Mouse (Mus musculus): Measurements from ENCODE around the gene Rpl9-ps1.

Rpl9-ps1 gene

DNA sequence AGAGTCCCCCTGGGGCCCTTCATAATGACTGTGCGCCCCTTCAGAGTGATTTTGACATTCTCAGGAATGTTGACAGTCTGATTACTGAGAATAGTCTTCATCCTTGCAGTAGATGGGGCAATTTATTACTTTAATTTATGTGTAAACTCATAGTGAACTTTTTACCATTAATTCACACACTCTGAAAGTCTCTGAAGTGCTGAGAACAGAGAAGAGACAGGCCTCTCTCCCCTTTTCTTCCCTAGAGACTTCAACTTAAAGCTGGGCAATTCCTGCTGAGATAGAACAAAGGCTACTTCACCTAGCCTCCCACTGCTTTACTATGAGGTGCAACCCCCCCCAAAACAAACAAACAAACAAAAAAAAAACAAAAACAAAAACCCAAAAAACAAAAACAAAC is at the start of gene Rpl9-ps1:
TSS of gene Rpl9-ps1 (minus strand) at position 101 of the 400 bp plus-strand sequence.
- DNase-seq = no peak

DNA sequence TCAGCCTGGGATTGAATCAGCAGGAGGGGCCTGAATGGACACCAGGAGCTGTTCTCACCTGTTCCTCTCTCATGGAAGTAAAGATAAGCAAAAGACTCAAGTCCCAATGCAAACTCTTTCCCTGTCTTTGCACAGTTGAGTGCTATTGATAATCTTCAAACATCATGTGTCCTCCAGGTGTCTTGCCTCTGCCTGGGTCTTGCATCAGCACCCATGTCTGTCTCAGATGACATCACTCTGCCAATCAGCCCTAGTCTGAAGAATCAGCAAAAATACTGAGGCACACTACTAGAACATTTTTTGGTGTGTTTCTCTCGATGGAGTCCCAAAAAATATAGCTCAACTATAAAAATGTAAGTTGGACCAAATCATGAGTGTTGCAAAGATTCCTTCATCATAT is 46.6 kb upstream of the Rpl9-ps1 start:
- DNase-seq = no peak

DNA sequence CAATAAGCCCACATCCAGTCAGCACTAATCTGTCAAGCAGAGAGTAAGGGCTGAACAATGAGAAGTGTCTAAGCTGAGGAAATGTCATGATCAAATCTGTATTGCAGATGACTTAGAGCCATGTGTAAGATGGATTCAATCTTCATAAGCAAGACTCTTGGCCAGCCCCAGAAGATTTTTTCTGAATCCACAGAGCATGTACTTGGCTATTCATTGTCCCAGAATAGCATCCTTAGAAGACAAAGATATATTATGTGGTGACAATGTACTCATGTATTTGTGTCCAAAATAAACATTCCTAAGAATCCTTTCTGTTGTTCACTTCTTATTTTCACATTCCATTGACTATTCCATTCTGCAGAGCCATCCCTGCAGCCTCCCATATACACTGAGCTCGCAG is 44.5 kb upstream of the Rpl9-ps1 start:
- DNase-seq = no peak

DNA sequence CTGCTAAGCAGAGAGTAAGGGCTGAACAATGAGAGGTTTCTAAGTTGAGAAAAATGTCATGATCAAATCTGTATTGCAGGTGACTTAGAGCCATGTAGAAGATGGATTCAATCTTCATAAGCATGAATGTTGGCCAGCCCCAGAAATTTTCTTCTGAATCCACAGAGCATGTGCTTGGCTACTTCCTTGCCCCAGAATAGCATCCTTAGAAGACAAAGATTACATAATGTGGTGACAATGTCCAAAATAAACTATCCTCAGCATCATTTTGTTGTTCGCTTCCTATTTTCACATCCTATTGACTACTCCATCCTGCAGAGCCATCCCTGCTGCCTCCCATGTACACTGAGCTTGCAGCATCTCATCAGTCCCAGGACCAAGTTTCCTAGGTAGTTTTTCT is 30.2 kb upstream of the Rpl9-ps1 start:
- no peak for DNase-seq

DNA sequence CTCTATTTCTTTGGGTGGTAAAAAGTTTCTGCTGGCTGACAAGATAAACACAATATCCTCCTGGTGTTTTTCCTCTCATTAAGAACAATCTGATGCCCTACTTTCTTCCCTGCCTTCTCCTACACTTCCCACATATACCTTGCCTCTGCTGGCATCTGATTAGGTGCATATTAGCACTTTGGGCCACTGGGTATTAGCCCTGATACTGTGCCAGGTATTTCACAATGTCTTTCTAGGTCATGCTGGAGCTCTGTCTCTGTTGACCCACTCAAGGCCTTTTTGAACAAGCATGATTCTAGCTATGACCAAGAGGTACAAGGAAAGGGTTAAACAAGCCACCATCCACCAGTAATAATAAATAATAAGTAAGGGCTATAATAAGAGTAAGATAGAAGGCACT is 26.3 kb upstream of the Rpl9-ps1 start:
- DNase-seq = peak; percentile 54

DNA sequence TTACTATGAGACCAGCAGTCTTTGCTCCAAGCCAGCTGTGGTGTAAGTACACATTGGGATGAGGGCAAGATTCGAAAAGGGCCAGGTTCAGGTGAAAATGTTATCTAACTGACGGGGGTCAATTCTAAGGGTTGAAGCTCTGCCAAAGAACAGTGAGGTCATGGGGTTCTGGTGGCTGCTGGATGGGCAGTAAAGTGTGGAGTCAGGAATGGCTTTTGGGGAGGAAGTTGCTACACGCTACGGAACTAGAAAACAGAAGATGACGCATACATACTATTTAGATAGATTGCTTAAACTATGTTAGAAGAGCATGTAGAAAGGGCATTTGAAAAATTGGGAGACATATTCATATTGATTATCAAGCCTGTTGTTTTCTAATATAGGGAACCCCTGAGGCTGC is 18.1 kb upstream of the Rpl9-ps1 start:
- DNase-seq = peak; percentile 28

DNA sequence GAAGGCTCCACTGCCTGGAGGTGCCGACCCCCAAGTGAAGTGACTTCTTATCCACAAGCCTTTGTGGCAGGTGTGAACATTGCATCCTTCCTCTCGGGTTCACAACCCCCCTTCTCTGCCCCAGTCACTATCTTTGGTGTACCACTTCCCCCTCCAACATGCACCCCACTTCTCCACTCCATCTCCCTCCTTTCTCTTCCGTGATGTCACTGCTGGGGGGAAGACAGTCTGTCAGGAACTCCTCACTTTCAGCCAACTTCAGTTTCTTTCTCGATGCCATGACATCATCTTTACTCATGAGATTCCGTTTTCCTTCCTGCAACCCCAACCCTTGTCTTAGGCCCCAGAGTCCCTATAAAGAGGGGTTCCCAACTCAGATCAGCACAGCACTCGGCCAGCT is 16.8 kb upstream of the Rpl9-ps1 start, which contains the start of gene Ccl4:
TSS of gene Ccl4 (plus strand) at position 381 of the 400 bp plus-strand sequence.
- no peak for DNase-seq

DNA sequence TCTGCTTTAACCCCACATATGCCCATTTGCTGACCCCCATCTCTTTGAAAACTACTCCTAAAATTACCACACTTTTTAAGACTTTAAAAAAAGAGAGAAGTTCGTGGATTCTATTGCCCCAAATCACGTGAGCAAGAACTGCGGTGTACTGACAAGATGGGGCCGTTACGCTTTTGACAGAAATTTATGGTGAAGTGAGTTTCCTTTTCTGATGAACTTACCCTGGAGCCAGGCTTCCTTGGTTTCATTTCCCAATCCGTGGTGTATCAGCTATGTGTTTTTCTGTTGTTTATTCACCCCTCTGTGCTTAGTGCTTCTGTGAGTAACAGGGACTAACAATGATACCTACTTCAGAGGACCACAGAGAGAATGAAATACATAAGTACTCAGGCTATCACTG is 13.4 kb upstream of the Rpl9-ps1 start:
- peak; percentile 13 for DNase-seq

DNA sequence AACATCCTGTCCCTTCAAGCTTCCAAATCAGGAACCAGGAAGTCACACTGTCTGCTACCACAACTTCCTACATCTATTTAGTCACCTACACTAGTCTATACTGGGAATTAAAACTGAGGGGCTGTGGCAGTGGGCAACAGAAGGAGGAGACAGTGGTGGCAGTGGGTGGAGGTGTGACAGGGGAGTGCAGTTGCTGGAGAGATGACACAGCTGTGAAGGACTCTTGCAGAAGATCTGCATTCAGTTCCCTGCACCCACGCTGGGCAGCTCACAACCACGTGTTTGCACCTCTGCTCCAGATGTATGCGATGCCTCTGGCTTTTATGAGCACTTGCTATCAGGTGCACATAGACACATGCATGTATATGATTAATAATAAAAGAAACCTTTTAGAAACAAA is 12.1 kb upstream of the Rpl9-ps1 start:
- DNase-seq = no peak

DNA sequence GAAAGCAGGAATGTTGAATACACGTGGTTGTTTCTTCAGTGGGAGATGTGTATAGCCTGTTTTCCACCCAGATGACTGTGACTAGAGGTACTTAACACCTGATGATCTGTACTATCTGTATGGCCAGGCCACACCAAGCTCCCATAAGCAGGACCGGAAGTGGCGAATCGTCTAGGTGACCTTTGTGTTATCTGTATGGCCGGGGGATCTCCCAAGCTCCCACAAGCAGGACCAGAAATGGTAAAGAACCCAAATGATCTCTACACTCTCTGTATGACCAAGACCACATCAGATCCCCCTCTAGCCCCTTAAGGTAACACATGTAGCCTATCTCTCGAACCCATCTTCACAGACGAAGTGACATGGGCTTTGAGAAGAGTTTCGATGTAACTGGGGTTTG is 9.2 kb upstream of the Rpl9-ps1 start:
- DNase-seq = no peak

DNA sequence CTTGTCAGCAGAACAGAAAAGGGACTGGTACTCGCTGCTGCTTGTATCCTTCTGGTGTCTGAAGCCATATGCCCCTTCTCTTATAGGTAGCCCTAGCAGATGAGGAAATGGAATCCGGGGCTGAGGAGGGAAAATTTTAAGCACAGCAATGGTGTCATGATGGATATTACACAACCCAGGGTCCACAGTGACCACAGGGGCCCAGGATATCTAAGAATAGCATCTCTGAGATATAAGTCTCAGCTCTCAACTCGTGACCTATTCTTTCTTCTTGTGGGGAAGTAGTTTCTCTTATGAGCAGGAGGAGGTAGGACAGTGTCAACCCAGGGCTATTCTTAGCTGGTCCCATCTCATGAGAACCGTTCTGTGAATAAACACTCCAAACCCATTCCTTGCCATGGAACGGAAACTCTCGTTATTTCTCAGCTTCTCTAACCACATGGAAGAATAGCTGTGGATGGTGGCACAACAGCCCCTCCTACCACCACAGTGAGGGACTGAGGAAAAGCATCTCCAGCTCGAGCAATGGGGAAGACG is 4.0 kb upstream of the Rpl9-ps1 start, which contains the start of gene Ccl3:
TSS of gene Ccl3 (minus strand) at position 51 of the 537 bp plus-strand sequence.
- DNase-seq = no peak

DNA sequence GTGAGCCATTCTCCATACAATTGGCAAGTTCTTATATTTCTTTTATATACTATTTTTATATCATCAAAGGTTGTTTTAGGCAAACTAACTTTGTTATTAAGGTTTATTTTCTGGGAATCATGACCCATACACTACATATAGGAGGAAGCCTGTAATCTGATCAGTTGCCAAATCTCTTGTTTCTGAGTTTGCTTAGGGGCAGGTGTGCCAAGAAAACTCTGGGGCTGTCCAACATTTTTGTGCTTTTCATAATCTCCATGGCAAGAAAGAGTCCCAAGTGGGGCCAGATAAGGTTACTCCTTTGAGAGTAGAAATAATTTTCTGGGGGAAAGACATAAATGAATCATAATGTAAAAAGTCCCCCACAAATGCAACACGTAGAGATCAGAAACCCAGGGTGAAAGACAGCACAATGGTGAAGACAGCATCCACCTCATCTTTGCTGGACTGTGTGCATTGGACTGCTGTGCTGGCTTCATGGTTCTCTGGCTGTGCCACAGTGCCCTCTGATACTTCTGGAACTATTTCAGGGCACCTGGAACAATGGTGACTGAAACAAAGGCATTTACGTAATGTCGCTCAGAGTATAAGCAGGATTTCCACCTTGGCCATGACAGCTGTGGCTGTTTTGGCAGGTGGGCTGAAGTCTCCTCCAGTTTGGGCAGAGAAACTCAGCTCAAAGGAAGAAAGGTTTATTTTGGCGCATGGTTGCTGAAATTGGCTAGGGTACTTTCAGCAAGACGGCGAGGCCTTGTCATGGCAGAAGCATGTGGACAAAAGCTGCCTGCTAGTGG is 1.1 kb upstream of the Rpl9-ps1 start:
- no peak for DNase-seq

DNA sequence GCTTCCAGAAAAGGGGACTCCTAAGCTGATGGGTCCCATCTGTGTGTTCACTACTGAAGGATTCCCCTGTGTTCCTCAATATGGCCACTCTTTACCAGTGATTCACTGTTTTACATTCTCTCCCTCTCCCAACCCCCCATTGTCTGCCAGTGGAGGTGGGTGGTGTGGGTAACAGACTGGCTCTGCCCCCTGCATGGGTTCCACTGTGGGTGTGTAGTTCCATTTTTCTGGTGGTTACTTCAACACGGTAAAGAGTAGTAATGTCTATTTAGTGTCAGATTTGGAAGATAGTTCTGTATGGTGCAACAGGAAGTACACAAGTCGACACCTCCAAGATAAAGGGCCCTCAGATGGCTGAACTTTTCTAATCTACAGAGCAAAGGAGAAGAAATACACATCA is 4.2 kb downstream of the Rpl9-ps1 start:
- no peak for DNase-seq

DNA sequence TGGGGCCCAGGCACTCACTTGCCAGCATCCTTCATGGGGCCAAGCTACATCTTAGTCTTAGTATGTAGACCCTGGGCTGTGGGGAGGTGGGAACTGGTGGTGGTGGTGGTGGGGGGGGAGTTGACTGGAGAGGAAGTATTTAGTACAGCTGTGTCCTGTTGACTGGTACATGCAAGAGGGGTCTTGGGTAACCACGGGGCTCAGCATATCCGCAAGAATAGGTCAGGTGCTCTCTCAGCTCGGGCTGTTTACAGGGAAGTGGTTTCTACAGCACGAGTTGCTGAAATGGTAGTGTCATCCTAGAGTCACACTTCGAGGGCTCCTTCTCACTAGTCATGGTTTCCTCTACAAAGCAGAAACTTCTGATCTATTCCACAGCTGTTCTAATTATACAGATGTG is 5.3 kb downstream of the Rpl9-ps1 start:
- peak; percentile 69 for DNase-seq

DNA sequence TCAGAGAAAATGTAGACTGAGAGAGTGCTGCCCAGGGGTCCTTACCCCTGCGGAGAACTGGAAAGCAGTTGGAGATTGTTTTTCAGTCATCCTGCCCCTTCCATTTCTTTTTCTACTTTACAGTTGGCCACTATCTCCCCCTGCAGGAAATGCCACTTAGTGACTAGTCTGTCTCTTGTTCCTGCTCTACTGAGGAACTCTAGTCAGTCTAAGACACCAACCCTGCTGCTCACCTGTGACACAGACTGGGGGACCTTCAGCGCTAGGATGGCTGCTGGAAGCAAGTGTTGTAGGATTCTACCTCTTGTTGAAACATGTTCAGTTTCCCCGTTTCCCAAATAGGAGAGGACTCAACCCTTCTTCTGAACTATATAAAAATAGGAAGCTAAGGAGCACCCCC is 5.9 kb downstream of the Rpl9-ps1 start:
- DNase-seq = peak; percentile 58

DNA sequence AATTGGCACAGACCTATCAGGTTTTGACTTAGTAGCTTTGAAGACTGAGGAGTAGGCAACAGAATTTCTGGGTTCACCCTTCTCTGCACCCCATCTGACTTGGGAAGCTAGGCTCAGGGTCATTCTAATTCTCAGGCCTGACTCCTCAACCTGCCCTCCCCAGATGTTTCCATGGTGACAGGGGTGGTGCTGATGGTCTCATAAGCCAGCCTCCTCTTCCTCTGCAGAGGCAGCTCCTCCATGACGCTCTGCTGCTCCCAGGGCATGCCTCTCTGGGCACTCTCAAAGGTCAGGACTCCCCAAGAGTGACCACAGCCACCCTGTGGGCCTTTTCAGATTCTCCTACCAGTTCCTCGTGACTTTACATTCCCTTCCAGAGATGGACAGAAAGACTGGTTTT is 6.5 kb downstream of the Rpl9-ps1 start:
- no peak for DNase-seq

DNA sequence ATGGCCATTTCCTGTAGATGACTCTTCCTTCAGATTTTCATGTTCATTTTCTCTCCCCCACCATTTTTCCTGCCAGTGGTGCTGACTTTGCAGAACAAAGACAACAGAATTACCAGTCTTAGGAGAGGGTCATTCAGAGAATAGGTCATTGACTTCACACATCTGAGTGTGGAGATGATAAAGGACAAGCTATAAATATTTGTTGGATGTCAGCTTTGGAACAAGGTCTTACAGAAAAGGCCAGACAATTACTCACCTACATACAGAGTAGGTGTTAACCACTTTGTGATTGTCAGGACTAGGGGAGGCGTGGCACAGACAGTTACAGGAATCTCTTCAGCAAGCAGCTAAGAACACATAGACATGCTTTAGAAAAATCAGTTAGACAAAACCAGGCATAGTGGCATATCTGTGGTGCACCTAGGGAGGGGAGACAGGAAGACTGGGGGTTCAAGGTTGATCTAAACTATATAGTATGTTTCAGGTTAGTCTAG is 8.6 kb downstream of the Rpl9-ps1 start:
- DNase-seq = no peak

DNA sequence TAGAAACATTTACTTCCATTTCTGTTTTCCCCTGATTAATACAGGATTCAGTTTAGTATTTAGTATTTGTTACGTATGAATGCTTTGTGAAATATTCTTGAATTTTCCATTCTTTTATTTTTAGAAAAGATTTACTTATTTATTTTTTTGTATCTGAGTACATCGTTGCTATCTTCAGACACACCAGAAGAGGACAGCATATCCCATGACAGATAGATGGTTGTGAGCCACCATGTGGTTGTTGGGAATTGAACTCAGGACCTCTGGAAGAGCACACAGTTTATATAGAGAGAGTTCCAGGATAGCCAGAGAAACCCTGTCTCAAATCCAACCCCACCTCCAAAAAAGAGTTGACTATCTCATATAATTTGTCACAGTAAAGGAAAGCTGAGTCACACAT is 10.5 kb downstream of the Rpl9-ps1 start:
- DNase-seq = no peak

DNA sequence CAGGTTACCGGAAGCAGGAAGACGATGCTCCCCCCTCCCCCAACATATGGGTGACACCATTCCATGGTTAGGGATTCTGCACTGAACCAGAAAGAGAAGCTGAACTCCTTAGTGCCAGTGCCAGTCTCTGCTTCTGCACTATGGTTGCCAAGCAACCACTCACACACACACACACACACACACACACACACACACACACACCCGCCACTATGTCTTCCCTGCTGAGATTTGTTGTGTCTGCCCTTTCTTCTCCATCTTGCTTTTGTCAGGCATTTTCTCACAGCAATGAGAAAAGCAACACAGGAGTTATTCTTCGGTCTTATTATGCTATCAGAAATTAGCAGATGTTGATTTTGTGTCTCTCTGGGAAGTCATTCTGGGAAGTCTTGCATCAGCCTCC is 11.0 kb downstream of the Rpl9-ps1 start:
- no peak for DNase-seq

DNA sequence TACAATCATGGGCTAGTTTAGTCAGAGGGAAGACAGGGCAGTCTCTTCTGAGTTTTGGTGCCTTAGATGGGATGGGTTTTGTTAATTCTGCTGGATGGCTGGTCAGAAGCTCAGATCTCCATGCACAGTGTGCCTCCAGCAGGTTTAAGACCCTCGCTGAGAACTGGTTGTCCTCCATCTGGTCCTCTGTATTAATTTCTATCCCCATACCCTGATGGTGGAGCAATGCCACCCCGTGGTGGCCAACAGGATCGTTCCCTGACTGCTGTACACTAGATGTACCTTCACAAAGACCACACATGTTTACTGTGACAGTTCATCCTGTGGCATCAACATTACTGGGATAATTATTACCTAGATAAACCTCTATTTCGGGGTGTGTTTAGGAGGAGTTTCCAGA is 12.7 kb downstream of the Rpl9-ps1 start:
- DNase-seq = peak; percentile 33

DNA sequence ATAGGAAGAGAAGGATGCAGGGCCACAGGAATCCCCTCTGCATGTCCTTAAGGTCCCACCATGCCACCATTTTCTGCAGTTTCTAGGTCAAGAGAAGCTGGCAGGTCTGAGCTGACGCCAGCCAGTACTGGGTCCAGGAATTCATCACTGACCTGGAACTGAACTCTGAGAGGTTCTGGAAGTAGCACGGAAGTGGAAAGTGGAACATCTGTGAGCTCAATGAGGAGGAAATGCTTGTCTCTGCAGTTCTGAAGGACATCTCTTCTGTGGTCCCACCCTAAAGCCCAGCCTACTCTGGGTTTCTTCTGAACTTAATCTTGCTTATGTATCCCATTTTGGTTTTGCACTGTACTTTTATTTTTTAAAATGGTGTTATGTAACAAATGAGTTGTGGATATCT is 14.4 kb downstream of the Rpl9-ps1 start:
- no peak for DNase-seq

DNA sequence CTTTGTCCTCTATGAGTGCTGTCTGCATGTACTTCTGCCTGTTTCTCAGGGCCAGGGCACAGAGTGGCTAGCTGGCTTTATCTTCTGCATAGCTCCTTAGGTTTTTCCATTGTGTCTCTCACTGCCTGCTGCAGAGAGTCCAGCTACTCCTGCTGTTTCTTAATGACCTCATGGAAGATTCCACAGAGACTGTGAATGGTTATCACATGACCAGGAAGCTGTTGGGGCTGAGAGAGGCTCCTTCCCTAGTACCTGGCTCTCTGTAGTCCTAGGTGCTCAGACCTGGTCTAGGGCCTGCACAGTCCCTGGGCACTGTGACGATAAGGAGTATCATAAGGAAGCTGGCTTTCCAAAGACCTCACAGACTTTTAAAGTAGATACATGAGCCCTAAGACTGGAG is 14.8 kb downstream of the Rpl9-ps1 start:
- DNase-seq = peak; percentile 31

DNA sequence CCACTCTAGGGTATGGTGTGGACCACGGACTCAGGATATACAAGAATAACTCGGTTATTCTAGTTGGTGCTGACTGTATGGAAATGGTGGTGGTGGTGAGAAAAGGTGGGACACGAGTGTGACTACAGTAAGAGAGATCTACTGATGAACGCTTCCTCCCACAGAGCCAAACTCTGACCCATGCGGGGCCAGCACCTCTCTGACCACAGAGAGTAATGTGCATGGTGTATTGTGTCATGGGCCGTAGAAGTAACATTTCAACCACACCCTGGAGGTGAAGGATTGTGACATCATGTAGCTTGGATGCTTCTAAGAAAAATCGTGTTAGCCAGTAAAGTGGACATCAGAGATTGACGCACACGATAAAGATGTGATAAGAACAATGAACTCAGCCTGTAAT is 16.6 kb downstream of the Rpl9-ps1 start:
- peak; percentile 31 for DNase-seq

DNA sequence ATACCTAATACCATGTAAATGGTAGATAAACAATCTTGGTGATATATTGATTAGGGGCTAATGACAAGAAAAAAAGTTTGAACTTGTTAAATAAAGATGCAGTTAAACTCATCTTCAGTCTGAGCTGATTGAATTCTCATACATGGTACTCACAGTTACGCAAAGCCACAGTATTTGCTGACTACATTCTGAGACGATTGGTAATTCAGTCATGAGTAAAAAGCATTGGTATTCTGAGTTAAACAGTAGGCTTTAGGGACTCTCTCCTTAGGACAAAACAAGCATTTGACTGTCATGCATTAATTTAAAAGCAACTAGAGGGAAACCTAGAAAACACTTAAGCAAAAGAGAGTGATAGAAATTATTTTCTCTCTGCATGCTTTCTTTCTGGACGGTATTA is 21.8 kb downstream of the Rpl9-ps1 start:
- no peak for DNase-seq

DNA sequence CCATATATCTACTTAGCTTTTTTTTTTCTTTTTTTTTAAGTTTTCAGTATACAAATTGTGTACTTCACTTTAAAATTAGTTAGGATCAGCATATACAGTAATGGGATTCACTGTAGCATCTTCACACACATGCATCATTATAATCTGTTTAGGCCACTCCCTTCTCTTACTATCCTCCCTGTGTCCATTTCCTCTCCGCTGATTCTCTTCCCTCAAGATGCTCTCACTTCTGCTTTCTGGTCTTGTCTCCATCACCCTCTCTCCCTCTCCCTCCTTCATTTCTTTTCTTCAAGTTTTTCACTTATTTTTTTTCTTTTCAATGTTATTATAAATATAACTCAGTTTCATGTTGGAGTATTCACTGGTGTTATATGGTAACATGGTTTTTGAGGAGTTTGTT is 26.4 kb downstream of the Rpl9-ps1 start:
- DNase-seq = no peak

Data from lung, postnatal 36 days (tissue).